Mouse (Mus musculus): ENCODE data around the gene D16Ertd472e. TPM values are rescaled to one million over a fixed set of nuclear protein-coding genes. Genes with fewer than 3 reads are reported as not detected.

D16Ertd472e gene
- polyA plus RNA-seq, 1 experiment from 2014 or later, result 12.4 TPM

GRCm38 (mm10) chr16:78585664-78586397 lies 9.3 kb upstream of the D16Ertd472e start:
- Histone ChIP-seq H3K4me3 (replicated peaks) (no peak overlapping the region), H3K4me2 (no peak overlapping the region), H3K36me3 (no peaks in the 10 kb centered on the region), H3K9me3 (no peaks in the 10 kb centered on the region), H3K9ac (no peak overlapping the region), H3K27me3 (replicated peaks) (no peaks in the 10 kb centered on the region), H3K27ac (no peak overlapping the region), H3K4me1 (no peaks in the 10 kb centered on the region)
- no peak for ATAC-seq (ENCODE audit: insufficient read depth, low FRiP score, low read depth)
- WGBS, result 78% methylated on average over 11 of the region's 11 CpGs

GRCm38 (mm10) chr16:78585163-78585562 lies 8.7 kb upstream of the D16Ertd472e start:
- no peaks in the 10 kb centered on the region for H3K4me1 ChIP-seq
- H3K4me2 ChIP-seq, result no peak overlapping the region
- no peaks in the 10 kb centered on the region for H3K36me3 ChIP-seq
- no peak overlapping the region for H3K9ac ChIP-seq
- no peak for ATAC-seq (ENCODE audit: insufficient read depth, low FRiP score, low read depth)
- H3K4me3 ChIP-seq (replicated peaks), result no peak overlapping the region
- WGBS, result 81% methylated on average over 4 of the region's 4 CpGs
- H3K27me3 ChIP-seq (replicated peaks), result no peaks in the 10 kb centered on the region
- H3K27ac ChIP-seq, result no peak overlapping the region
- no peaks in the 10 kb centered on the region for H3K9me3 ChIP-seq

GRCm38 (mm10) chr16:78583968-78584367 lies 7.5 kb upstream of the D16Ertd472e start:
- Histone ChIP-seq H3K4me3 (replicated peaks) (no peak overlapping the region), H3K4me2 (no peak overlapping the region), H3K9ac (no peak overlapping the region), H3K27ac (no peak overlapping the region), H3K36me3 (no peaks in the 10 kb centered on the region), H3K9me3 (no peaks in the 10 kb centered on the region), H3K27me3 (replicated peaks) (no peaks in the 10 kb centered on the region), H3K4me1 (no peaks in the 10 kb centered on the region)
- no peak for ATAC-seq (ENCODE audit: insufficient read depth, low FRiP score, low read depth)
- WGBS, result 83% methylated on average over 4 of the region's 4 CpGs

DNA sequence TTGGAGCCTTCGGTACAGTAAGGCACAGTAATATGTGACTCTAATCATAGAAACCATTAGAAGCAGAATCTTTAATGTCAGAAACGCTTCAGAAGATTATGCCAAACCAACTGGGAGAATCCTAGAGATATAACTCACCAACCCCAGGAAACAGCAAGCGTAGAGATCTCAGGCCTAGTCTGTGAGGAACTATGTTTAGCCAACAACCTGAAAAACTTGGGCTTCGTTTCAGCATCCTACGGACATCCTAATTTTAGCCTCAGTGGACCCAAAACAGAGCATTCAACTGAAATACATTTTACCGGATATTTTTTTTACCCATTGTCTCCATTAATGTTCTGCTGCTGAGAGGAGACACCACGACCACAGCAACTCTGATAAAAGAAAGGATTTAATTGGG lies 3.9 kb upstream of the D16Ertd472e start:
- H3K36me3 ChIP-seq, result no peaks in the 10 kb centered on the region
- WGBS, result 94% methylated on average over 7 of the region's 7 CpGs
- no peak overlapping the region for H3K27ac ChIP-seq
- no peak for ATAC-seq (ENCODE audit: insufficient read depth, low FRiP score, low read depth)
- H3K27me3 ChIP-seq (replicated peaks), result no peaks in the 10 kb centered on the region
- no peak overlapping the region for H3K9ac ChIP-seq
- H3K4me2 ChIP-seq, result no peak overlapping the region
- no peak overlapping the region for H3K4me3 ChIP-seq (replicated peaks)
- H3K4me1 ChIP-seq, result peaks cover 3% of the 10 kb centered on the region
- no peaks in the 10 kb centered on the region for H3K9me3 ChIP-seq

DNA sequence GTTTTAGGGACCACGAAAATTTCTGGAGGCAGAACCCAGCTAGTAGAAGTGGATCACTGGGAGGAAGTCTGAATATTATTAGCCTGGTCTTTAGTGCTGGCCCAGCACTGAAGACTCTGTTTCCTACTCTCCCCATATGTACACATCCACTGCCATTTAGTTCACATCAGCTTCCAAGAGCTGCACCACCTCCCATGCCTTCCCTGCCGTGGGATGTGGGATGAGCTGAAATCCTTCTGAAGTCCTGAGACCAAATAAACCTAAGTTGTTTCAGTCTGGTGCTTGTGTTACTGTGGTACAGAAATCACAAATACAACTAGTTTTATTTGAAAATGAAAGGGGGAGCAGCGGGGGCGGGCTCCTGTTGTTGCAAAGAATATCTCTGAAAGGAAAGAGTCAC lies 2.9 kb upstream of the D16Ertd472e start:
- H3K9ac ChIP-seq, result no peak overlapping the region
- H3K9me3 ChIP-seq, result no peaks in the 10 kb centered on the region
- no peaks in the 10 kb centered on the region for H3K36me3 ChIP-seq
- H3K4me3 ChIP-seq (replicated peaks), result no peak overlapping the region
- no peaks in the 10 kb centered on the region for H3K27me3 ChIP-seq (replicated peaks)
- WGBS, result 89% methylated on average over 4 of the region's 4 CpGs
- H3K4me1 ChIP-seq, result peaks cover 6% of the 10 kb centered on the region
- H3K4me2 ChIP-seq, result no peak overlapping the region
- no peak for ATAC-seq (ENCODE audit: insufficient read depth, low FRiP score, low read depth)
- no peak overlapping the region for H3K27ac ChIP-seq

- Histone ChIP-seq H3K4me2 (peak overlapping the region; percentile 64), H3K9ac (no peak overlapping the region; the same call in 1 of the 2 replicates), H3K4me3 (replicated peaks) (peak overlapping the region; percentile 60), H3K27me3 (replicated peaks) (no peaks in the 10 kb centered on the region), H3K36me3 (no peaks in the 10 kb centered on the region), H3K9me3 (no peaks in the 10 kb centered on the region), H3K4me1 (peaks cover 7% of the 10 kb centered on the region), H3K27ac (peak overlapping the region; percentile 86)
- ATAC-seq (ENCODE audit: insufficient read depth, low FRiP score, low read depth), result no peak
- 14% methylated on average over 14 of the region's 14 CpGs for WGBS
These were observed 670 bp upstream of the D16Ertd472e start for GRCm38 (mm10) chr16:78577085-78577671.

DNA sequence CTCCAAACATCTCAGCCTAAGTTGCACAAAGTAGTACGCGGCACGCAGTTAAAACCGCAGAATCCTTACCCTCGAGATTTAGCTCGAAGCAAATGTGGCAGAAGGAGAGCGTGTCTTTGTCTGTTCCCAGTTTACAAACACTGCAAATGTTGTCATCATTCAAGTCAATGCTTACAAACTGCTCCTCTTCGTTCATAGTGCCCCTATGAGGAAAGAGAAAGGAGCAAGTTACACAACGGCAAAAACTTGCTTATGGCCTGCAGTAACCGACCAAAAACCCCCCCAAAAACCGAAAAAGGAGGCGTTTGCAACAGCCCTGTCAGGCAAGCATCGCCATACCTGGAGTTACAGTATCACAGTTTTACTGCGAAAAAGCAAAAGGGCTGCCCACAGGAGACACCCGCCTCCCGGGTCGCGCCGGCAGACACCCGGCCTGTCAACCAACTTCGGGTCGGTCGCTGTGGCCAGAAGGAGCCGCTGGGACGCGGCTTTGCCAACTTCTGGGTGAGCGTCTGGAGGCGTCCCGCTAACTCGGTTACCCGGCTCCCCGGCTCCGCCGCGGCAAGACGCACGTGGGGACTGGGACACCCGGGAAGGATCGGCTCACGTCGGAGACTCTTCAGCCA lies 543 bp downstream of the D16Ertd472e start:
- peak overlapping the region; percentile 29 for H3K9ac ChIP-seq
- WGBS, result under 1% methylated on average over 41 of the region's 41 CpGs
- no peaks in the 10 kb centered on the region for H3K36me3 ChIP-seq

DNA sequence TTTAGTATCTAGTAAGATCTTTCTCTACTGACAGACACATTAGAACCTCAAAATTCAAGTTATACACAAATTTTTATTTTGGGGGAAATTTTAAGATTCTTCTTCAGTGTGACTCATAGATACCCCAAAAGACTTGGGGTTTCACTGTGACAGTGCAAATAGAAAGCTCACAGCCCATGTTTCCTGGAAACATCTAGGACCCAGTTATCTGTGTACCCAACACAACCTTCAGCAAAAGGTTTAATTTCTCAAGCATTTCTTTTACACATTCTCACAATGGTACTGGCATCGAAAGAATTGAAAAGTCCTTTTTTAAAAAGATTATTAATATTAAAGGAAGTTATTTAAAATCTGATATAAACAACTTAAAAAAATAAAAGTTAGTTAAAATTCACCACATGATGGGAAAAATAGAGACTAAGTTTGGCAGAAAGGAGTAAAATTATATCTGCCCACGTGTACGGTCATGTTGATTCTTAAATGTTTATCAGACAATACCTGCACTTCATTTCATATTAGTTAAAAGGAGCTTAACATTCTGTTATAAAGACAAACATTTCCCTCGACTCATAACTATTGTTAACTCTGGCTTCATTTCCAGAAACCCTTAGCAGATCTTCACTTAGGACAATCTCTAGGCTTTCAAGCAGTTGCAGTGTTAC lies 1.2 kb downstream of the D16Ertd472e start:
- H3K9ac ChIP-seq, result peak overlapping the region; percentile 29; the same call in 1 of the 2 replicates
- peak overlapping the region; percentile 60 for H3K4me3 ChIP-seq (replicated peaks)
- H3K4me1 ChIP-seq, result peaks cover 7% of the 10 kb centered on the region
- no peaks in the 10 kb centered on the region for H3K27me3 ChIP-seq (replicated peaks)
- no peaks in the 10 kb centered on the region for H3K36me3 ChIP-seq
- H3K9me3 ChIP-seq, result no peaks in the 10 kb centered on the region
- 25% methylated on average over 4 of the region's 4 CpGs for WGBS
- H3K27ac ChIP-seq, result peak overlapping the region; percentile 86; the same call in 1 of the 2 replicates
- H3K4me2 ChIP-seq, result peak overlapping the region; percentile 64
- ATAC-seq (ENCODE audit: insufficient read depth, low FRiP score, low read depth), result no peak

More for the DNA sequence above, 543 bp downstream of the D16Ertd472e start:
- peak overlapping the region; percentile 60 for H3K4me3 ChIP-seq (replicated peaks)
- H3K4me2 ChIP-seq, result peak overlapping the region; percentile 64
- peak; percentile 70 for ATAC-seq (ENCODE audit: insufficient read depth, low FRiP score, low read depth)
- peaks cover 7% of the 10 kb centered on the region for H3K4me1 ChIP-seq
- H3K27ac ChIP-seq, result peak overlapping the region; percentile 86
- no peaks in the 10 kb centered on the region for H3K27me3 ChIP-seq (replicated peaks)
- no peaks in the 10 kb centered on the region for H3K9me3 ChIP-seq

DNA sequence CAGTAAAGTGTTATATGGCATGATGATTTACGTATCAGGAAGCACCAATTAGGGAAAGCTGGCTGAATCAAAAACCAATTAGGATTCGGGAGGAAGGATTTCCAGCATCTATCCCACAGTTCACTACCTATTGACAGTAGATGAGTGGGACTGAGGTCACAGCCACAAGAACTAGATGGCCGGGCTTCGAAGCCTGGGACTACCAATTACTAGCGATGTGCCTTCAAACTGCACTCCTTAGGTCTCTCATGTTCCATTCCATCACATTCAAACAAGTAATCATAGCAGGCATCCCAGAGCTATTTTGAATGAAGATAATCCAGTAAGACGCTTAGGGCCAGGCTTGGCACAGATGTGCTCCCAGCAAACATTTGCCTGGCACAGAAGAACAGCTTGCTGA lies 2.3 kb downstream of the D16Ertd472e start:
- H3K9ac ChIP-seq, result no peak overlapping the region
- 65% methylated on average over 6 of the region's 6 CpGs for WGBS
- no peak overlapping the region for H3K27ac ChIP-seq
- no peaks in the 10 kb centered on the region for H3K9me3 ChIP-seq
- no peak for ATAC-seq (ENCODE audit: insufficient read depth, low FRiP score, low read depth)
- H3K27me3 ChIP-seq (replicated peaks), result no peaks in the 10 kb centered on the region
- H3K4me1 ChIP-seq, result peaks cover 7% of the 10 kb centered on the region
- no peak overlapping the region for H3K4me3 ChIP-seq (replicated peaks)
- no peaks in the 10 kb centered on the region for H3K36me3 ChIP-seq
- H3K4me2 ChIP-seq, result peak overlapping the region; percentile 29

GRCm38 (mm10) chr16:78573016-78573415 lies 3.5 kb downstream of the D16Ertd472e start:
- H3K36me3 ChIP-seq, result no peaks in the 10 kb centered on the region
- no peak overlapping the region for H3K9ac ChIP-seq
- 35% methylated on average over 4 of the region's 4 CpGs for WGBS

DNA sequence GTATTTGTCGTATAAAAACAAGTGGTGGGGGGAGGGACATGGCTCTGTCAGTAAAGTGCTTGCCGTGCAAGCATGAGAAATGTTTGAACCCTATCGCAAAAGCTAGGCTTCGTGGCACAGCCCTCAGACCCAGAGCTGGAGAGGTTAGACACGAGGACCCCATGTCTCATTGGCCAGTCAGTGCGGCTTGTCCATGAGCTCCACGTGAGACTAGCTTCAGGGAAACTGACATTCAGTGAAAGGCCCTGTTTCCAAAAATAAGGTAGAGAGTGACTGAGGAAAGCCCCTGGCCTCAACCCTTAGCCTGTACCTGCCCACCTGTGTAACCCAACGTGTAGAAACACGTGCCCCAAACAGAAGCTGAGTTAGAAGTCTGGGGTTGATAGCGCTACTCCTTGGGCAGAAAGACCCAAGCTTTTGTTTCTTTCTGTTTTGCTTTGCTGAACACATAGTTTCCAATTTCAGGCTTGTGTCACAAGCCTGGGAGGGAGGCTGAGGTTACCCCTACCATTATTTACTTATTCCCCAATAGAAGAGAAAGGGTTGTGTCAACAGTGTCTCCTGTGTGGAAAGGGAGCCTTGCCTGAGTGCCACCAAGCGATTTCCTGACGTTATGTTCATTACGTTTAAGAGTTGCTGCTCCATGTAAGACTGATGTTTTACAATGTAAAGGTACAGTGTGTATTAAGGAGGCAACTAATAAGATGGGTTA lies 12.2 kb downstream of the D16Ertd472e start:
- Histone ChIP-seq H3K4me3 (replicated peaks) (no peak overlapping the region), H3K27ac (no peak overlapping the region), H3K9ac (no peak overlapping the region), H3K9me3 (no peaks in the 10 kb centered on the region), H3K4me1 (no peaks in the 10 kb centered on the region), H3K36me3 (no peaks in the 10 kb centered on the region), H3K27me3 (replicated peaks) (no peaks in the 10 kb centered on the region), H3K4me2 (no peak overlapping the region)
- ATAC-seq (ENCODE audit: insufficient read depth, low FRiP score, low read depth), result no peak
- 79% methylated on average over 13 of the region's 13 CpGs for WGBS

More at GRCm38 (mm10) chr16:78573016-78573415, 3.5 kb downstream of the D16Ertd472e start:
- Histone ChIP-seq H3K4me2 (no peak overlapping the region), H3K27ac (no peak overlapping the region), H3K4me1 (peaks cover 7% of the 10 kb centered on the region), H3K27me3 (replicated peaks) (no peaks in the 10 kb centered on the region), H3K9me3 (no peaks in the 10 kb centered on the region), H3K4me3 (replicated peaks) (no peak overlapping the region)
- no peak for ATAC-seq (ENCODE audit: insufficient read depth, low FRiP score, low read depth)

Data from stomach, embryonic 15.5 days (tissue).